In the genomic region with DNA sequence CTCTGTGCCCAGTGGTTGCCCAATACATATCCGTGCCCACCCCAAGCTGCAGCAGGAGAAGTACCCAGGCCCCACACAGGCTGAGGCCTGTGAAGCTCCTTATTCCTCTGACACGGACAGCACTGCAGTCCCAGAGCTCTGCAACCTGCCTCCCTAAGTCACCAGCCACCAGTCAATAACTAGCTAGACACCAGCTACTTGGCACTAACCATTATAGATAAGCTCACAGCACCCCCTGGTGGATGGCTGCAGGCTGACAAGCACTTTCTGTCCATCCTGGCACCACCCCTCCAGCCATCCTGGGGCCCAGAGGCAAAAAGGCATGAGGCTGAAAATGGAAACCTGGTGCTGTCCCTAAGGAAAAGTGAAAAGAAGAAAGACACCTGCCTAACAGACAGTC, we compare ENCODE assay signal across 8 mouse cellular contexts. TPM values are rescaled to one million over a fixed set of nuclear protein-coding genes. Genes with fewer than 3 reads are reported as not detected.
A peak's percentile ranks its signal among the peaks of the same experiment; 100 is the strongest.
DNase-seq lines count a peak whose midpoint lies in the region; ATAC-seq and TF ChIP-seq lines count a peak whose summit lies in the region.

No protein-coding gene starts in this region.

- no peak overlapping the region for H3K9ac ChIP-seq in heart, embryonic 11.5 days (ENCODE audit: low read depth, low read length)

- no peak for ATAC-seq in heart, embryonic 11.5 days (replicated peaks; ENCODE audit: insufficient number of reproducible peaks, low FRiP score, low TSS enrichment)
- peak; percentile 81 for ATAC-seq in monocyte, adult 5-6 weeks (replicated peaks; ENCODE audit: insufficient number of reproducible peaks, low FRiP score, low TSS enrichment, poor library complexity, severe bottlenecking)

- peaks cover 7% of the 10 kb centered on the region for H3K27me3 ChIP-seq in heart, embryonic 11.5 days (ENCODE audit: control insufficient read depth, insufficient read depth, low read length)
- H3K27me3 ChIP-seq in kidney, adult 2 months (replicated peaks; ENCODE audit: control insufficient read depth, insufficient read depth, low read length) = no peaks in the 10 kb centered on the region

- H3K36me3 ChIP-seq in heart, embryonic 11.5 days (ENCODE audit: control insufficient read depth, insufficient read depth, low read length) = no peaks in the 10 kb centered on the region
- no peaks in the 10 kb centered on the region for H3K36me3 ChIP-seq in kidney, adult 2 months (ENCODE audit: control insufficient read depth, insufficient read depth, low read length)

- H3K27ac ChIP-seq in heart, embryonic 11.5 days (ENCODE audit: low read depth, low read length) = no peak overlapping the region
- no peak overlapping the region for H3K27ac ChIP-seq in kidney, adult 2 months (ENCODE audit: insufficient read depth, low read depth, low read length)

- peak; percentile 94 for TF ChIP-seq CTCF in kidney, adult 2 months (conservative IDR thresholded peaks at IDR 0.05; ENCODE audit: insufficient read depth, insufficient read length, low read depth, low read length)

- no peak overlapping the region for H3K4me3 ChIP-seq in heart, embryonic 11.5 days (ENCODE audit: low read depth, low read length)
- no peak overlapping the region for H3K4me3 ChIP-seq in kidney, adult 2 months (ENCODE audit: insufficient read depth, low read depth, low read length)

- no peak for TF ChIP-seq POLR2A in kidney, adult 2 months (IDR thresholded peaks at IDR 0.05; ENCODE audit: low read depth, low read length)

- H3K4me1 ChIP-seq in heart, embryonic 11.5 days (ENCODE audit: control insufficient read depth, insufficient read depth, low read length) = peaks cover 16% of the 10 kb centered on the region
- H3K4me1 ChIP-seq in kidney, adult 2 months (ENCODE audit: control insufficient read depth, insufficient read depth, low read length) = no peaks in the 10 kb centered on the region

- no peaks in the 10 kb centered on the region for H3K9me3 ChIP-seq in heart, embryonic 11.5 days (replicated peaks; ENCODE audit: control insufficient read depth, low read length)

- DNase-seq in heart, adult 18-20 months = peak; percentile 81 to 93
- peak; percentile 92 for DNase-seq in embryo, embryonic 10 days (ENCODE audit: low spot score)
- DNase-seq in gastrocnemius, postnatal 14 days = peak; percentile 86
- peak; percentile 86 for DNase-seq in kidney, adult 2 months
- peak; percentile 94 for DNase-seq in left cerebral cortex, postnatal 4 days
- DNase-seq in spleen, postnatal 36 days (ENCODE audit: low spot score in 2 of 2) = peak; percentile 56 to 63

- intact Hi-C loops in gastrocnemius, postnatal 14 days (cut with DNase I; ENCODE audit: low total_unique reads) = loop anchor here (5.0 to 10.0 kb wide), 3 partner anchors 46 to 433 kb away; no protein-coding TSS in a partner anchor
- intact Hi-C loops in left cerebral cortex, postnatal 4 days (cut with DNase I) = loop anchor here (2.0 kb wide), 2 partner anchors 213 to 491 kb away; no protein-coding TSS in a partner anchor

- WGBS in heart, embryonic 11.5 days (ENCODE audit: insufficient replicate concordance) = 50% methylated on average over 2 of the region's 2 CpGs
- WGBS in kidney, adult 2 months = 42% methylated on average over 2 of the region's 2 CpGs

- H3K4me2 ChIP-seq in heart, embryonic 11.5 days = no peak overlapping the region

RNA-seq across cellular contexts. Expression of gene Ppp1r26, which starts 28.6 kb away (rescaled TPM):
- total RNA-seq in heart, adult 18-20 months (2021) = 1 to 10 TPM; 4.4 to 4.8 TPM
- polyA plus RNA-seq in heart, embryonic 11.5 days (2014; fragmentation: Nextera tagmentation; extraction: Ambion mirVana) = 2.3 and 3.1 TPM in 2 replicates
- 1 to 10 TPM; 1.5 to 2.7 TPM for total RNA-seq in gastrocnemius, postnatal 14 days (2021)
- 4.2 and 4.9 TPM in 2 replicates for polyA plus RNA-seq in kidney, adult 2 months (2012; rRNA removed)
- 10 to 100 TPM; 35.8 to 36.2 TPM for total RNA-seq in left cerebral cortex, postnatal 4 days (2021)
- total RNA-seq in monocyte, adult 5-6 weeks (2017) = 0.10 TPM in 1 of 3 replicates, not detected in the others

RNA-seq across cellular contexts. Expression of gene 1700007K13Rik, which starts 48.1 kb away (rescaled TPM):
- total RNA-seq in heart, adult 18-20 months (2021) = under 1 TPM in 1 of 2 experiments, not detected in 1; 0.82 TPM
- 0.40 TPM in 1 of 2 replicates, not detected in the other for polyA plus RNA-seq in heart, embryonic 11.5 days (2014; fragmentation: Nextera tagmentation; extraction: Ambion mirVana)
- total RNA-seq in gastrocnemius, postnatal 14 days (2021) = under 1 TPM in 1 of 2 experiments, not detected in 1; 0.55 TPM
- 0.86 and 1.3 TPM in 2 replicates for polyA plus RNA-seq in kidney, adult 2 months (2012; rRNA removed)
- total RNA-seq in left cerebral cortex, postnatal 4 days (2021) = 1 to 10 TPM; 2.1 to 2.6 TPM
- total RNA-seq in monocyte, adult 5-6 weeks (2017) = not detected in 3 replicates

RNA-seq across cellular contexts. Expression of gene Mrps2, which starts 49.8 kb away (rescaled TPM):
- total RNA-seq in heart, adult 18-20 months (2021) = 10 to 100 TPM; 42.6 to 43.7 TPM
- polyA plus RNA-seq in heart, embryonic 11.5 days (2014; fragmentation: Nextera tagmentation; extraction: Ambion mirVana) = 60.6 and 63.9 TPM in 2 replicates
- 10 to 100 TPM; 25.3 to 28.5 TPM for total RNA-seq in gastrocnemius, postnatal 14 days (2021)
- 65.7 and 72.7 TPM in 2 replicates for polyA plus RNA-seq in kidney, adult 2 months (2012; rRNA removed)
- total RNA-seq in left cerebral cortex, postnatal 4 days (2021) = 10 to 100 TPM; 38.5 to 39.2 TPM
- total RNA-seq in monocyte, adult 5-6 weeks (2017) = 6.6 to 12.3 TPM (median 7.7 TPM) in 3 replicates

Comparison
In these comparisons a context has a peak if more than half of its experiments do, and no peak if none do; other contexts are left out.
1. RNA of gene Ppp1r26, which starts 28.6 kb away (total RNA-seq): 35.8 to 36.2 TPM in left cerebral cortex, postnatal 4 days; 4.4 to 4.8 TPM in heart, adult 18-20 months, 1.5 to 2.7 TPM in gastrocnemius, postnatal 14 days and 0.10 TPM in monocyte, adult 5-6 weeks; every median in the first group is over 4 times any median in the second.
2. Peak in every context shown above with its lines, with median percentiles within 50 percentile points of each other: DNase-seq.